Mouse (Mus musculus) small intestine, adult 2 months (tissue): ENCODE data around the gene Olfr800.

ENCODE experiments used
- CTCF ChIP-seq: fragments of 200-500 bp; IDR thresholded peaks from 2 replicates; pipeline ENCODE4 v1.5.1; 2012; ENCODE audit warnings: low read depth, mild to moderate bottlenecking, control low read depth, inconsistent platforms, low read length, moderate library complexity, mixed read lengths; ENCODE audit not compliant: insufficient replicate concordance, insufficient read length; ENCODE audit errors: extremely low read depth
- POLR2A ChIP-seq: fragments of 200-500 bp; IDR thresholded peaks from 2 replicates; pipeline ENCODE4 v1.6.1; 2012; ENCODE audit warnings: low read depth, mild to moderate bottlenecking, control low read depth, inconsistent platforms, low read length, moderate library complexity

GRCm38 (mm10) chr10:129612470-129612869, 45.0 kb upstream of the Olfr800 start, which contains the start of gene Olfr796:
- no peak for TF ChIP-seq CTCF
- TF ChIP-seq POLR2A, result no peak
